Mouse (Mus musculus): ENCODE measurements around the gene Gm3233.

DNA sequence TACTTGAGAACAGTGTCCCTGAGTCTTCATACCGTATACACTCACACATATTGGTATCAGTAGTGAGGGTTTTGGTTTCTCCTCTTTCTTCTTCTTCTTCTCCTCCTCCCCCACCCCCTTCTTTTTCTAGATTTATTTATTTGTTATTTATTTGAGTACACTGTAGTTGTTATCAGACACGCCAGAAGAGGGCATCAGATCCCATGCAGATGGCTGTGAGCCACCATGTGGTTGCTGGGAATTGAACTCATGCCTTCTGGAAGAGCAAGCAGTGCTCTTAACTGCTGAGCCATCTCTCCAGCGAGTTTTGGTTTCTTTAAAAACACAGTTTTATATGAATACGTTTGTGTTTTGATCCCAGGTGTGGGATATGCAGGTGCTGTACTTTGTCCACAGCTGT lies 31.2 kb downstream of the Gm3233 start:
- TF ChIP-seq CTCF (conservative IDR thresholded peaks at IDR 0.05 in 1 of 2, IDR thresholded peaks at IDR 0.05 in 1 of 2; ENCODE audit: low read depth in 2 of 2, low read length in 2 of 2) (peak in 1 of 2 experiments; percentile 56; a peak in 2 of 4 replicates), MEF2A (IDR thresholded peaks at IDR 0.05; ENCODE audit: borderline replicate concordance, low read depth, low read length) (no peak), POLR2A (IDR thresholded peaks at IDR 0.05; ENCODE audit: low read depth, low read length) (no peak), POLR2AphosphoS2 (IDR thresholded peaks at IDR 0.05; ENCODE audit: low read depth, low read length) (no peak), SIN3A (IDR thresholded peaks at IDR 0.05; ENCODE audit: low read length) (no peak), MAX (IDR thresholded peaks at IDR 0.05; ENCODE audit: low read length) (no peak), SMC3 (IDR thresholded peaks at IDR 0.05; ENCODE audit: low read depth, low read length) (peak; percentile 29; the same call in 1 of the 2 replicates), NELFE (IDR thresholded peaks at IDR 0.05; ENCODE audit: low read depth, low read length) (no peak), RAD21 (IDR thresholded peaks at IDR 0.05; ENCODE audit: low read depth, low read length) (peak; percentile 23)
